11 mouse cellular contexts compared by ENCODE assay signal in genomic region chr19:55542461-55542860, GRCm38 (mm10).
DNase-seq lines count a peak whose midpoint lies in the region; ATAC-seq and TF ChIP-seq lines count a peak whose summit lies in the region.
"Had no signal": no experiment of that assay in that cellular context is flagged by ENCODE, and none has a peak within 500 bp of the region (broad histone marks: within the 10 kb centered on the region; RNA-seq: fewer than 3 reads in every experiment).

No protein-coding gene starts in this region.

- 0 out of 2 replicates have a peak overlapping the region, but pooled peaks have one; percentile 6 for H3K27ac ChIP-seq in intestine, embryonic 15.5 days
- H3K27ac ChIP-seq: kidney, embryonic 15.5 days had no signal

- ATAC-seq in Patski = peak; percentile 84
- ATAC-seq in intestine, embryonic 15.5 days = peak; percentile 74

- CTCF ChIA-PET in Patski (lab: Charles Lee) = no interaction called here

- no peak overlapping the region for H3K4me2 ChIP-seq in intestine, embryonic 15.5 days (replicated peaks)
- H3K4me2 ChIP-seq: kidney, embryonic 15.5 days had no signal

- no peak overlapping the region for H3K9ac ChIP-seq in intestine, embryonic 15.5 days
- H3K9ac ChIP-seq: kidney, embryonic 15.5 days had no signal

- WGBS in intestine, embryonic 15.5 days = 37% methylated on average over 6 of the region's 6 CpGs

- no peak overlapping the region for H3K4me3 ChIP-seq in intestine, embryonic 15.5 days (replicated peaks)
- H3K4me3 ChIP-seq: kidney, embryonic 15.5 days had no signal

- H3K9me3 ChIP-seq in intestine, embryonic 15.5 days = no peaks in the 10 kb centered on the region
- H3K9me3 ChIP-seq: kidney, embryonic 15.5 days had no signal

- DNase-seq in heart, adult 11 months = peak; percentile 93
- DNase-seq in heart, postnatal 14 days = no peak
- DNase-seq in 3134 (ENCODE audit: extremely low read depth, insufficient read length, low spot score) (peak; percentile 75), Patski (ENCODE audit: low read depth, low spot score) (peak; percentile 78)
- DNase-seq in layer of hippocampus, postnatal 10 days (ENCODE audit: low spot score in 2 of 2) = no peak
- no peak for DNase-seq in layer of hippocampus, postnatal 25 days (ENCODE audit: extremely low spot score in 1 of 2, low spot score in 1 of 2)
- no peak for DNase-seq in retina, postnatal 1 day
- DNase-seq: gastrocnemius, postnatal 36 days had no signal

- no peaks in the 10 kb centered on the region for H3K27me3 ChIP-seq in Patski
- H3K27me3 ChIP-seq in intestine, embryonic 15.5 days (replicated peaks) = no peaks in the 10 kb centered on the region
- H3K27me3 ChIP-seq: CH12.LX; kidney, embryonic 15.5 days had no signal

- in situ Hi-C loops in Patski (cut with MboI; ENCODE audit: low pct_unique_long_range_greater_than_20kb) = no loop called here

- intact Hi-C loops in heart, postnatal 14 days (cut with DNase I) = loop anchor here (5.0 to 10.0 kb wide), 2 partner anchors 335 to 712 kb away; no protein-coding TSS in a partner anchor

- peaks cover 9% of the 10 kb centered on the region for H3K4me1 ChIP-seq in intestine, embryonic 15.5 days (replicated peaks)

- H3K36me3 ChIP-seq in intestine, embryonic 15.5 days = no peaks in the 10 kb centered on the region
- H3K36me3 ChIP-seq: kidney, embryonic 15.5 days had no signal

- TF ChIP-seq CTCF in Patski (IDR thresholded peaks at IDR 0.05) = no peak

- POLR2A ChIA-PET in Patski (lab: Charles Lee) = interaction anchor here (1.2 to 1.4 kb wide), 2 partner anchors 30 to 76 kb away, joined by 3 to 5 read pairs; no protein-coding TSS in a partner anchor

Comparison
In these comparisons a context has a peak if more than half of its experiments do, and no peak if none do; other contexts are left out.
1. DNase-seq: peak in heart, adult 11 months (single experiment), 3134 (single experiment) and Patski (single experiment); none in heart, postnatal 14 days (0 of 2), layer of hippocampus, postnatal 10 days (0 of 2), layer of hippocampus, postnatal 25 days (0 of 2) and retina, postnatal 1 day (single experiment).